Mouse (Mus musculus): ENCODE data around the gene Epyc. TPM values are rescaled to one million over a fixed set of nuclear protein-coding genes. Genes with fewer than 3 reads are reported as not detected.

The Epyc gene
- not detected for polyA plus RNA-seq (2017; shearing (Covaris generic))

DNA sequence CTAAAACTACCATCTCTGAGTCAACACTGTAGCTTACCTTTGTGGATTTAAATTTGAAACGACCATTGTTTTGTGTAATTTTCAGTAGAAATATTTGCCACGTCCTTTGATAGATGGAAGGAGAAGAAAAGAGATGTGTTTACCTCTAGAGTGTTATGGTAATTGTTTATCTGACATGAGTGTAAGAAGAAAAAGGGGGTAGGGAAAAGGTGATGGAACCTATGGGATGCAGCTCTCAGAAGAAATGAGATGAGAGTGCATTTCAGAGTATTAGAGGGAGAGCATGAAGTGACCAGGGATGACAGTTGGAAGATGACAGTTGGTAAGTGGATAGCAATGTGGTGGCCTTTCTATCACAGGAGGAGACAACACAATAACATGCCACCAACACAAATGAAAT lies at the start of gene Epyc:
Gene Epyc, plus strand, starts transcription at position 301 of the 400 bp plus-strand sequence.
- ATAC-seq: no peak

DNA sequence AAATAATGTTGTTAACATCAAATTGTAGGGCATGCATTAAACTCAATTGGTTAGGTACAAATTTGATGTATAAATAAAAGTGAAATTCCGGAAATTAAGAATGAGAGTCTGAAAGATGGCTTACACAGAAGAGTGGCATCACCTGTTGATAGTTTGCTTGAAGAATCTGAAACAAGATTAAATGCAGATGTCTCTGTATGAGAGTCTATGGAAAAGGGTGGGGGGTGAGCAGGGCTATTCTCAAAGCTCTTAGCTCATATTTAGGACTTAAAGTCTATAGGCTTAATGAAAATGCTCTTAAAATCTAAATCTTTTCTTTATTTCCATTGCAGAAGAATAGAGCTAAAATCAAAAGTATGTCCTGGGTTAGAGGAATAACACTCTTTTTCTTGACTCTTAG lies 48.2 kb upstream of the Epyc start:
- ATAC-seq: no peak

DNA sequence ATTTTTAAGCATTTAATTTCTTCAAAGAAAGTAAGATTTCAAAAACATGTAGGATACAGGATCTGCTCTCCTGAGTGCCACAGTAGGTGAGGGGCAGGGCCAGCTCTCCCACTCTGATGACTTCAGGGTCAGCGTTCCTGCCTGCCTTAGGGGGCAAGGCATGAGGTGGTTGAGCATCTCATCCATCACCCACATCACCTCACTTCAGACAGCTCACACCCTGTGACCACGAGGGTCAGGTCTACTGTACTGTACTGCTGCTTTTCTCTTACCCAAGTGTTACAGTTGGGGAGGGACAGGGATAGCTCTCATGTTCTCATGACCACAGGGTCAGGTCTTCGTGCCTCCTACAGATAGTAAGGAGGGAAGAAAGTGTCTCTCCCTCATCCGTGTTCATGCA lies 42.1 kb upstream of the Epyc start:
- no peak for ATAC-seq

DNA sequence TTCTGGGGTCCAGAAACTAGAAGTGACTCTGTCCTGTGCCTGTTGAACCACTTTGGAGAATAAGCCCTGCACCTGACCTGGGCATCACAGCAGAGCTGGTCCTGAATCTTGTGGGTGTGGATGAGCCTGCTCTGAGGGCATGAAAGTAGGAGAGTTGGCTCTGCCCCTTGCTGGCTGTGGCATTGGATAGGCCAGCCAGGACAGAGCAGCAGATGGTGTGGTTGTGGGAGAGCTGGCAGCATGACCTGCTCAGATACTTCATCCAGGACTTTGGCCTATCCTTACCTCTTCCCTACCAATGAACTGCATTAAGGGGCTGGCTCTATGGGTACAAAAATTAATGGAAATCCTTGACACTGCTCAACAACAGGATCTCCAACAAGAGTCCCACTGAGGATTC lies 40.6 kb upstream of the Epyc start:
- ATAC-seq: no peak

DNA sequence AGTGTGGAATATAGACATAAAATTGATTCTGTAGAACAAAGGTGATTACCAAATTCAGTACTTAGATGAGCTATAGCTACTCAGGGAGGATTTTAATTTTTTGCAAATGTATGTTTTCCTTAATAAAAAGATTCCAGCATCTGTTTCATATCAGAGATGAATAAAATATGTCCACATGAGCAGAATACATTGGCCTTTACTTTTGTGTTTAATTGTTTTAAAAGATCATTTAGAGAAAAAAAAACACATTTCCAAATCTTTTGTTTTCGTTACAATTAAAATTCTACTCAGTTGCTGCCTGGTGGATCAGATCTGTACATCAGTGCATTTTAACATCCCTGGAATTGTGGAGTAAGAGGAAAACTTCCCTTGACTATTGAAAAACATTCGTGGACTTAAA lies 37.3 kb upstream of the Epyc start, which contains the start of gene Kera:
Gene Kera, plus strand, starts transcription at position 301 of the 400 bp plus-strand sequence.
- ATAC-seq: no peak

DNA sequence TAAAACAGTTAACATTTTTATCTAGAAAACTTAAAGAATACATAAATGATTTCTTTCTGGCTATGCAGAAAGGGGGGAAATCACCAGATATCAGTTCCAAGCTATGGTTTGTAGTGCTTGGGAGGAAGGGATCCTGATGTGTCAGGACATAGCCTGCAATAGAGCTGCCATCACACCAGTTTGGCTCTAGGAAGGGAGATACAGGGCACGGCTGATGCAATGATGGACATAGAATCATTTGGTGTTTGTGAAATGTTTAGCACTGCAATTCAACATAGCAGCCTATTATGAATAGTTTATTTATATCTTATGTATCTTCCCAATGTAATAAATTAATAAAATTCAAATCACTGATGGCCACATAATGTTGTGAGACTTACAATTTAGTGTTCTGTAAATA lies 21.5 kb upstream of the Epyc start:
- no peak for ATAC-seq

DNA sequence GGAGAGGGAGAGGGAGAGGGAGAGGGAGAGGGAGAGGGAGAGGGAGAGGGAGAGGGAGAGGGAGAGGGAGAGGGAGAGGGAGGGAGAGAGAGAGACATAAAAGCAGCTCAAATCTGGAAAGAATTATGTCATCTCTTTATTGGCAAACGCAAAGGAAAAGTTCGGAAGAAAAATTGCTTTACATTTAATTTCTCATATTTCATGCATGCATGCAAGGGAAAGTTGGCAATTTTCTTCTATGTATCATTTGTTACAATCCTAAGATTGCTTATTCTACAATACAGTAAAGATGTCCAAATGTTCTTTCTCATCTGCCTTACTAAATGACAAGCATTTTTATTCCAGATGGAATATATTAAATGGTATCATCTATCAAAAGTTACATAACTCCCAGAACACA lies 19.5 kb upstream of the Epyc start:
- ATAC-seq: no peak

DNA sequence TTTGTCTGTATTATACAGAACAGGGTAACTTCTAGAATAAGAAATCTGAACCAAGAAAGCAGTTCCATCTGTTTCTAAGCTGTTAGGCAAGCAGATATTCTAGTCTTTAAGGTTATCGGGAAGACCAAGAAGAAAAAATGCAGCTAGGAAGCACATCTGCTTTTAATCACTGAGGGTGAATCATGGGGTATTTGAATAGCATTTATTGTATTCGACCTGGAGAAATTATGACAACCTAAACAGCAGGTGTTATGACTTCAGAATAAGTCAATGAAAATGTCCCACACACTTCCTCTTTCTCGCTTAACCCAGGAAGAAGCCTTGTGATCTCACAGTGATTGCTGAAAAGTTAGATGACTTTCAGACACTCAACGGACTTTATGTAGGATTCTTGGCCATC lies 18.8 kb upstream of the Epyc start:
- ATAC-seq: no peak

DNA sequence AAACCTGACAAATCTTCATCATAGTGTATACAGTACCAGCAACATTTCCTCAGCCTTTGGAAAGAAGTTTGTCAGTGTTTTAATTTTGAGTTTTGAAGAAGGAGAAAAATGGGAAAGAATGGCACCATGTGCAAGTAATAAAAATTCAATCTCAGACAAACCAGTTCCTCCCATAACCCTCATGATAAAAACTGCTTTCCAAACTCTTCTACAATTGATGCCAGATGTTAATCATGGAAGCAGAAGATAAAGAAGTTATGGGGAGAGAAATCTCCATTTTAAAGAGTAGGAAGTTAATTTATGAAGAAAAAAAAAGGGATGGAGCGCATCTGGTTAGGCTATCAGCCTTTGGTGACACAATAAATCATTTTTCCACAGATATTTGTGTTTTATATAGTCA lies 17.3 kb upstream of the Epyc start:
- no peak for ATAC-seq

DNA sequence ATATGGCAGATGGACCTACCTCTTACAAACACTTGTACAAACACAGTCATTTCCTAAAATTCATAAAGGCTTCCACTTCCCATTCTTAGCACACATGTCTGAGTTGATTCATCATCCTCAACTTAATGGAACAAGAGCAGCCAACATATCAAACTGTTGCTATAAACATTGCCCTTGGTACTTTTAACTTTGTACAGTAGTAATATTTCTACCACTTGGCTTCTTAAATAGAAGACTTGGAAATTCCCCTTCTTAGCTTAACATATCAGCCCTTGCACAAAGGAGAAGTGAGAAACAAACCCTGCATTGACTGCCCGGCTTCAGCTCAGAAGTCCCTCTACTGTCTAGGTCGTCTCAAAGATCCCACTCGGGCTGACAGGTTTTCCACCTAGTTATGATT lies 12.8 kb upstream of the Epyc start:
- no peak for ATAC-seq

DNA sequence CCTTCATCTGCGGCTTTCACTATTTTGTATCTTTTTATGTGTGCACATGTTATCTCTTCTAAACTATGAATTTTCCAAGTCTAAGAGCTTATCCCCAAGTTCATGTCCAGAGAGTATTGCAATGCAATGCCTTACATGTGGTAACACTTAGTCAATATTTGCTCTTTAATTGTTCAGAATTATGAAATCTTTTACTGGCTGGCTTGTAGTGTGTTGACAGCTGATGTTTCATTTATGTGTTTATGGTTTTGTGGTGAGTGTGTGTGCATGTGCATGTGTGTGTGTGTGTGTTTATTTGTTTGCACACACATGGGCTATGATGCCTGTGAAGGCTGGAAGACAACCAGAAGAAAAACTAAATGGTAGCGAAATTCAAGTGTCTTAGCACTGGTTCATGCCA lies 1.9 kb upstream of the Epyc start:
- no peak for ATAC-seq

DNA sequence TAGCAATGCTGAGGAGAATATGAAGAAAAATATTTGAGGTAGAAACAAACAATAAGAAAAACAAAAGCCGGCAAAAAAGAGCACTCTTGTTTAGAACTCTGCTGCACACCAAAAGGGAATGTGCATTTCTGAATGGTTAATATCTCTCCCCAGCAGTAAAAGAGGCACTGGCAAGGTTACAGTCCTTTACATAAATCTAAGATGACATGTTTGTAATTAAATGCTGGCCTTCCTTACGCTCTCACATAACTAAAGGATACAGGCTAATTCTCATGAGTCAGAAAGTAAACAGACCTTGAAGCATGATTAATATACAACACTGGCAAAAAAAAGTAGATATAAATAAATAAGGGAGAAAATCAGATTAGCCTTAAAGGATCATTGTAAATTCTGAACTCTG lies 6.5 kb downstream of the Epyc start:
- no peak for ATAC-seq

DNA sequence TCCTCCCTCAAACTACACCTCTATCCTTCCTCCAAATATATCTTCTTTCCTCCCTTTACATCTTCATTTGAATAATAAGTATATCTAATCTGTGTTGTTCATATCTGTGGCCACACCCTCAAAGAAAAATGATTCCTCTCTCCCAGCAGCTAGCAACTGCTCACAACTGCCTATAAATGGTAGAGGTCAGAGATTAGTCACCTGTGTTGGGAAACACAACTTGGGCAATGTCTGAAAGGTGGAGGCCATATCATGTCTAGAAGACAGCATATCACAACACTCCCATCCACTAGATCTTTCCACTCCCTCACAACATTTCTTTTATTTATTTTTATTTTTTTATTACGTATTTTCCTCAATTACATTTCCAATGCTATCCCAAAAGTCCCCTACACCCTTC lies 15.6 kb downstream of the Epyc start:
- no peak for ATAC-seq

DNA sequence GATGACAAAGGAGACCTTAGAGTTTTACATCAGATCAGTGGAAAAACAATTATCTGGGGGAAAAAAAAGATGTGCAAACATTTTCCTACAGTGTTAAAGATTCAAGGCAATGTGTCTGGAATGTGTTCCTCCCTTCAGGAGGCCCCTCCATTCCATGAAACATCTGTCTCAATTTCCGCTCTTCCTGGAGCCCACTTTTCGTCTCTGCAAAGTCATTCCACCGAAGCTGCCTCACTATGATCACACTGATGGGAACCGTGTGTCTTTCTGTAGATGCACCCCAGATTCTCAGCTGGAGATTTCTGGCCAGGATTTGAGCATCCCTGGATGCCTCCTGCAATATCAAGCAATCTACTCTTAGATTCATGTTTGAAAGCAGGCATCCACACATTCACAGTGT lies 24.8 kb downstream of the Epyc start:
- no peak for ATAC-seq

DNA sequence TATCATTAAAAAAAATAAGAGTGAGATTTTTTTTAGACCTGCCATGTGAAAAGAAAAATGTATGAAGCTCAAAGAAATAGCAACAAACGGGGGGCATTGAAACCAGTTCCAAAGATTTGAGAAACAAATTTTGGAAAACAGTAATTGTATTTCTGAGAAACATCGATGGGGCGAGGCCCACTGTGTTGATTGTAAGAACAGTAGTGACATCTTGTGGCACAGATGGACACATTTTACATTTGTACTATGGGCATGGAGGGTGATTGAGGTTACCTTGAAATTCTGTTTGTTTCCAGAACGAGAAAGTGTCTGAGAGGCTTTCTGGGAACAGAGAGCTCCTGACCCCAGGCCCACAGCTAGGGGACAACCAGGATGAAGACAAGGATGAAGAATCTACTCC lies 26.3 kb downstream of the Epyc start:
- ATAC-seq: no peak

DNA sequence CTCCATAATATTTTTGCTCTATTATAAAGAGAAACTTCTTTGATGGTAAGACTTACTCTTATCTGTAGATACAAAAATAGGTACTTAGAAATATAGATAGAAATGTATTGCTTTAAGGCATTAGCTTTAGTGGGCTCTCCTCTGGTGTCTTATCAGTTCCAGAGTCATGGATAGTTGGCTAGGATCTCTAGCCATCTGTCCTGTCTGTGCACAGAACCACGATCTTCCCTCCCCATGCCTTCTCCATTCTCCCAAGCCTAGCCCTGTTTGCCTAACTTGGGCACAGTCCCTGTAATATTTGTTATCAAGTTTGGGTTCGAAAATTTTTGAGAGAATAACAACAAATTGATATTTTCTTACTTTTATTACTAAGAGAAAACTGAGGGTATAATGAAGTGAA lies 29.4 kb downstream of the Epyc start:
- no peak for ATAC-seq

DNA sequence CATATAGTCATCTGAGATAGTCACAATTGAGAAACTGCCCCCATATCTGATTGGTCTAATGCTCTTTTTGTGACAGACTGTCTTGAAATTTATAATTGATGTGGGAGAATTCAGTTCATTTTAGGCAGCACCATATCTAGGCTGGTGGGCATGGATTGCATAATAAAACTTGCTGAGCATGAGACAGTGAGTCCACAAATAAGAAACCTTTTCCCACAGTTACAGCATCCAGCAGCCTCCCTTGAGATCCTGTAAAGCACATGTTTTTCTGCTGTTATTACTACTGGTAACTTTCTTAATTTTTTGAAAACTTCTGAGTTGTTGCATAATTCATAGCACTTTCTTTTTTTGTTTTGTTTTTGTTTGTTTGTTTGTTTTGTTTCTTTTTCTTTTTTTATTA lies 39.1 kb downstream of the Epyc start:
- ATAC-seq: no peak

DNA sequence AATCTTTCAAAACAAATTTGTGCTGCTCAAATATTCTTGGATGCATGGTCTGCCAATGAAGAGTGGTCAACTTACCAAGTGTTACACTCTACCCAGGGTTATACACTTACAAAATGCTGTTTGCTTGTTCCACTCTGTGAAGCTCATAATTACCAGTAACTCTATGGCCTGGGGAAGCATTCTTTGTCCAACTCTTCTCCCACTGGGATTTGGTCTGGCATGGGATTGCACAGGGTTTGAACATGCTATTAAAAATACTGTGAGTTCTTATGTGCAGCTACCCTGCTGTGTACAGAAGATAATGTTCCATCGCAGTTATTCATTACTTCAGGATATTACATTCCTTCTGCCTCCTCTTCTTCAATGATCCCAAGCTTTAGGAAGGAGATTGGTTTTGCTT lies 43.3 kb downstream of the Epyc start:
- no peak for ATAC-seq

DNA sequence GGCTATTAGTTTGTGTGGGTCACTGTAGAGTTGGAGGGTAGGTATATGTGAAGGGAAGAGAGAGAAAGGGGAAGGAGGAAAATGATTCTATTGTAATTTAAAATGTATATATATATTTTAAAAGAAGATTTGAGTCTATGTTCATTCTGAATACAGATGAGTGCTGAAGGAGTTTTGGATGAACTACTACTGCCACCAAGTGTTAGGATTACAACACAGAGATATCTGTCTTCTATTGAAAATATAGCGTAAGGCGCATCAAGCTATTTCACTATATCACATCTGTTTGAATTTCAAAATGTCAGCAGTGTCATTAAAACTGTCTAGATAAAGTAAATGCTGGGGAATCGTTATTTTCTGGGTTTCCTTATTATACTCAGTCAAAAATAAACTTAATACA lies 45.6 kb downstream of the Epyc start:
- ATAC-seq: no peak

DNA sequence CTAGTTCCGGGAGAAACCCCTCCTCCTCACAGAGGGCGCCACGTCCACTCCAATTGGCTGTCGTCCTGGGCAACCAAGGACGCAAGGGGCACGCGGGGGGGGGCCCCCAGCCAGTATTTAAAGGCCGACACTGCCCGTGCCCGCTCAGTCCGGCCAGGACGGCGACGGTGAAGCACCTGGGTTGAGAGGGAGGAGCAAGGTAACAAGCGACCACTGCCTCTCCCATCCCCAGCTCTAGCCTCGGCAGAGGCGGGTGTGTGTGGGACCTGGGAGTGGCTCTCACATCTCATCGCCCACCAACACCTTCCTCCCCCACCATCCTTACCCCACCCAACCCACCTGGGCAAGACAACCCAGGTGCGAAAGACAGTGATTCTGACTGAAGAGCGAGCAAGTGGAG lies 49.0 kb downstream of the Epyc start, which contains the start of gene Ccer1:
Gene Ccer1, plus strand, starts transcription at position 147 of the 400 bp plus-strand sequence.
- no peak for ATAC-seq

DNA sequence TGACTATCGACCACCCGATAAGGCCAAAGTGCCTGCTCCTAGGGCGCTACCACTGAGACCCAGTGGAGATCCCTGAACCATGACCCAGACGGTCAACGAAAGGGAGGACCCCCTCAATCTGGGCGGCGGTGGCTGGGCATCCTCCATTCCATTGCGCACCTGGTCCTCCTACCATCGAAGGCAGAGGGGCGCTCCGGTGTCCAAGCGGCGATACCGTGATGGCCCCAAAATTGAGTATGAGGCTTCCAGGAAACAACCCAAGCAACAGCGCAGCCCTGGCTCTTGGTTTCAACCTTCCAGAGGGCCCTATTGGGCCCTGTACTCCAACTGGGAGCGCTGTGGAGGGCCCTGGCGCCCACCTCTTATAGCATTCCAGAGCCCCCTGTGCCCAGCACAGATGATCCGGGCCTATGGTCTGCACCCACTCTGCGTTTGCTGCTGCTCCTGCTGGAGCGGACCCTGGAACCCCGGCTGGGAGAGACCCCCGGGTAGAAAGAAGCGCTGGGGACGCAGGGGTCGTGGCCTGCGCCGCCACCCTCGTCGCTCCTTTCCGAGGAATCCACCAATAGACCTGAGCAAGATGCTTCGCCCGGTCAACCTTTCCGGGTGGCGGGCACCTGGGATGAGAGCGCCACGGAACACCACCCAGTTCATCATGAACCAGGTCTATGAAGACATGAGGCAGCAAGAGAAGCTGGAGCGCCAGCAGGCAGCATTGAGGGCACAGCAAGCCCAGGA lies 49.7 kb downstream of the Epyc start:
- no peak for ATAC-seq

DNA sequence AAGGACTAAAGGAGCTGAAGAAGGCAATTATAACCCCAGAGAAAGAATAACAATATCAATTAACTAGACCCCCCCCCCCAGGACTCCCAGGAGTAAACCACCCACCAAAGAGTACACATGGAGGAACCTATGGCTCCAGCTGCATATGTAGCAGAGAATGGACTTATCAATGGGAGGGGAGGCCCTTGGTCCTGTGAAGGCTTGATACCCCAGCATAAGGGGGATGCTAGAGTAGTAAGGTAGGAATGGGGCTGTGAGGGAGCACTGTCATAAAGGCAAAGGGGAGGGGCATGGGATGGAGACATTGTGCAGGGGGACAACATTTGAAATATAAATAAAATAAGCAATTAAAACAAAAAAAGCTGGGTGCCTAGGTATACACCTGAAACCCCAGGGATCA lies 58.5 kb downstream of the Epyc start:
- ATAC-seq: no peak

DNA sequence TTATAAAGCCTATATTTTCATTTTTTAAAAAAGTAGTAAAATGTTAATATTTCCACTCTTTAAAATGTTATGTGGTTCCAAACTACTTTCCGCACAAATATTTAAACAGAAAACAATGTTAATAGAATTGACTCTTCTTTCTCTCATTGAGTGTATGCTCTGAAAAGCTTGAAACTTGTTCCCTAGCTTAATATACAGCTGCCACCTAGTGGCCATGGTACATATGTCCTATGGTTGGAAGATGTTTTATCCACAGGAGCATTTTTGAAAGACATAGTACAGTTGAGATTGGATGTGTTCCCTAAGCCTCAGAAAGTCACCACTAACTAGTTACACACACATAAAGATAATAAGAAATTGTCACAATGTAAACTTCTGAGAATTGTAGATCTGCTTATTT lies 60.7 kb downstream of the Epyc start:
- no peak for ATAC-seq

DNA sequence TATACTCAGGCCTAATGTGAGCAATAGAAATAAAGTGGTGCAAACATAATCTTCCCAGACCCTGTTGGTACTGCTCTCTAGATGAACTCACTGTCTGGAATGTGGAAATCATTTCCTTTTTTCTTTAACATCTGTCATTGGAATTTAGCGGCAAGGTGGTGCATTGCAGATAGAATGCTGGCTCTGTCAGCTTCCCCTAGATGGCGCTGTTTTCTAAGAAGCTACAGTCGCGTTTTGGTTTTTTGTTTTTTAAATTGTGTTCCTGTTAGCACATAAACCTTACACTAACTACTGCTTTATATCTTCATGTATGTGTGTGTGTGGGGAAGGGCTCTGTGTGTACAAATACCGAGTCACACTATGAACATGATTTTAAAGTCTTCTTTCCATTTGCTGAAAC lies 68.8 kb downstream of the Epyc start:
- no peak for ATAC-seq

DNA sequence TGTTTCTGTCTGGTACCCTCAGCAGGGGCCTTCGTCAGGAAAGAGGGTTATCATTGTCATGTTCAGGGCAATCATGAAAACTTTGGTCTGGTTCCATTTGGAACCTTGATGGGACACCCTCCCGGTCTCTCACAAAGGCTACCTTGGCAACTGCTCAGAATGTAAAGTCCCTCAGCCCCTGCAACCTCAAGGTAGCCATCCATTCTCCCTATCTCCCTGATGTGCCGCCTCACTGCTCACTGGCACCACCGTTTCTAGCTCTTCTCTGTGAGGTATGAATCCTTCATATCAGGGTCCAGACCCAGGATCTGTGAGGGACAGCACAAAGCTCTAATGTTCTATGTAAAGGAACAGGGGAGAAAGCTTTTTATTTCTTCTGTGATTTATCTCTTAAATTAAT lies 70.7 kb downstream of the Epyc start:
- no peak for ATAC-seq

Data from inflammation-experienced regulatory T-cells, adult 6 months (primary cell).